Mouse (Mus musculus): ENCODE data around the gene Csnka2ip. TPM values are rescaled to one million over a fixed set of nuclear protein-coding genes. Genes with fewer than 3 reads are reported as not detected.

Gene Csnka2ip
- polyA plus RNA-seq (2012; ENCODE audit: insufficient read depth, insufficient read length, missing spikeins), result not detected in 2 replicates

DNA sequence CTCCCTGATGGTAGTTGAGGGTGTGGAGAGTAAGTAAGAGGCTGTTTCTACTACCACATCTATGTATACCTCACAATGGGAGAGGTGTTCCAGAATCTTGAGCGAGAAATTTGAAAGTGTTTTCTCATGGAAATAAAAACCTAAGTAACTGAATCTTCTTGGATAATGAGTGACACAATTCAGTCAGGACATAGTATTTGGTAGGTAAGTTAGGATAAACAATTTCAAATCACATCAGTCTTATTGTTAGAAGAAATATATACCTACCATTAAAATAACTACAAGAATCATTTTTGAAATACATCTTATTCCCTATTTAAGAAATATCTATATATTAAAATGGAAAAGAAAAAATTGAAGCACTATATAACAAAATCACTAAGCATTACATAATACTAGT lies at the start of gene Csnka2ip:
TSS of gene Csnka2ip (minus strand) at position 101 of the 400 bp plus-strand sequence.
- H3K4me1 ChIP-seq (ENCODE audit: control insufficient read depth, insufficient read depth, insufficient read length, low read length), result no peaks in the 10 kb centered on the region
- no peak within 1 kb of the TSS for H3K27ac ChIP-seq (replicated peaks; ENCODE audit: low read depth, low read length)
- no peak within 1 kb of the TSS for H3K4me3 ChIP-seq (ENCODE audit: insufficient read depth, low read depth, low read length)

DNA sequence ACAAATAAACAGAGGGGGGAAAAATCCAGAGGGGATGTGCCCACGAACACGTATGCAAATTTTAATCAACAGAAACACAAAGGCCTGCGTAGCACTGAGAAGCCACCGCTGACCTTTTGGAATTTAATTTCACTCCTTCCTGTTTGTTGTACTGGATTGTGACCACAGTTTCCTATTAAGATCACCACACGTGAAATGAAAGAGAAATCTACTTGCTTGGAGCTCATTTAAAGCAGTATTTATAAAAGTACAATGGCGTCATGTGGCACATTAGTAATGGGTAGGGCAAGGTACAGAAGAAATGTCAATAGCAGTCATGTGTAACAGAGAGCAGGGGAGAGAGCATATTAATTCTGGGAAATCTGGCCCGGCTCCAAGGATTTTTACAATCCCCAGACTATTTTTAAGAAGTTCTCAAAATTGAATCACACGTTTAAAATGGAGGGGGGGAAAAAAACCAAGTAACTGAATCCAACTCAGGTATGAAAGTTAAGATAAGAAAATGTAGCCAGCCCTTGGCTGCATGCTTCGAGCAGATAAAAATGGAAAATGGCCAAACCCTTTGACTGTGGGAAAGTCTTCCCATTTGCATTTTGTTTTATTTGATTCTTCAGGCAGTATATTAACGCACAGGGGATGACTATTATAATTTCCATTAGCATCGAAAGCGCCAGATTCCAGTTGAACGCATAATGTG lies 47.5 kb upstream of the Csnka2ip start:
- no peak overlapping the region for H3K27ac ChIP-seq (replicated peaks; ENCODE audit: low read depth, low read length)
- no peaks in the 10 kb centered on the region for H3K4me1 ChIP-seq (ENCODE audit: control insufficient read depth, insufficient read depth, insufficient read length, low read length)
- no peak overlapping the region for H3K4me3 ChIP-seq (ENCODE audit: insufficient read depth, low read depth, low read length)

DNA sequence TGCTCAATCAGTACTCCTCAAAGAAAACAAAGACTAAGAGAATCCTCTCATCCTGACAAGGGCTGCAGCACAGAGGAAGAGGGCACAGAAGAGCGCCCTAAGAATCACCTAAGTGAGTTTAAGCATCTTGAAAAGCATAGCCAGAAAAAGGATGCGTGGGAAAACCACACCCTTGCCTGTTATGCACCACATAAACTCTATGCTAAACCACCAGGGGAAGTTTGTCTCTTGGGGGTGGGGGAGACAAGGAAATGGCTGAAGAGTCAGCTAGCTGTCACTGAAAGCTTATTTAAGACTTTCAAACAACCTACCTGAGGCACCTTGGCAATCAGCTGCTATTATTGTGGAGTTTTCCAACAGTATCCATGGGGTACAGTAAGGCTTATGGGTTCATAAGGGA lies 45.6 kb upstream of the Csnka2ip start:
- Histone ChIP-seq H3K4me1 (ENCODE audit: control insufficient read depth, insufficient read depth, insufficient read length, low read length) (no peaks in the 10 kb centered on the region), H3K4me3 (ENCODE audit: insufficient read depth, low read depth, low read length) (no peak overlapping the region), H3K27ac (replicated peaks; ENCODE audit: low read depth, low read length) (no peak overlapping the region)

DNA sequence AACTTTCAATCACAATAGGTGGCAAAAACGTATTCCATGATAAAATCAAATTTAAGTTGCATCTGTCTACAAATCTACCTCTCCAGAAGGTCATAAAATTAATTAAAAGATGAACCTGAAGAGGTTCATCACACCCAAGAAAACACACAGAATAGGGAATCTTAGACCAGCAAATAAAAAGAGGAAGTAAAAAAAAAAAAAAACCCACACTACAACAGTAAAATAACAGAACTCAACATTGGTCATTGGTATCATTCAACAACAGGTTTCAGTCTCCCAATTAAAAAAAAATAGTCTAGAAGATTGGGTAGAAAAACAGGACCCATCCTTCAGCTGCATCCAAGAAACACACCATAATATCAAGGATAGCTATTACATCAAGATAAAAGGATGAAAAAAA lies 32.9 kb upstream of the Csnka2ip start:
- Histone ChIP-seq H3K27ac (replicated peaks; ENCODE audit: low read depth, low read length) (no peak overlapping the region), H3K4me1 (ENCODE audit: control insufficient read depth, insufficient read depth, insufficient read length, low read length) (no peaks in the 10 kb centered on the region), H3K4me3 (ENCODE audit: insufficient read depth, low read depth, low read length) (no peak overlapping the region)

DNA sequence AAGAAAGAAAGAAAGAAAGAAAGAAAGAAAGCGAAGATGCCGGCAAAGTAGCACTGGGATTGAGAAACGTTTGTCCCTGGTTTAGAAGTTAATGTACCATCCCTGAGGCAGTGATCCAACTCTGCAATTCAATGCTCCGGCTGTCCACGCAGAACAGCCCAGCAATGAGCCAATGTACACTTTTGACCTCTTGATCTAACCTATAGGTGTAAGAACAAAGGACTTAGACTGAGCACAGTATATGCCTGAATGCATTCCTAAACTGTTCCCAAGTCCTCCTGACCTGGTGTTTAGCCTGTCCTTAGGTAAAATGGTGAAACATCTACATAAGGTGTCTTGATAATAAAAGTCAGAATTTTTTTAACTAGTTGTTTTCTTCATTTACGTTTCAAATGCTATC lies 17.9 kb upstream of the Csnka2ip start:
- Histone ChIP-seq H3K4me3 (ENCODE audit: insufficient read depth, low read depth, low read length) (no peak overlapping the region), H3K27ac (replicated peaks; ENCODE audit: low read depth, low read length) (no peak overlapping the region), H3K4me1 (ENCODE audit: control insufficient read depth, insufficient read depth, insufficient read length, low read length) (no peaks in the 10 kb centered on the region)

DNA sequence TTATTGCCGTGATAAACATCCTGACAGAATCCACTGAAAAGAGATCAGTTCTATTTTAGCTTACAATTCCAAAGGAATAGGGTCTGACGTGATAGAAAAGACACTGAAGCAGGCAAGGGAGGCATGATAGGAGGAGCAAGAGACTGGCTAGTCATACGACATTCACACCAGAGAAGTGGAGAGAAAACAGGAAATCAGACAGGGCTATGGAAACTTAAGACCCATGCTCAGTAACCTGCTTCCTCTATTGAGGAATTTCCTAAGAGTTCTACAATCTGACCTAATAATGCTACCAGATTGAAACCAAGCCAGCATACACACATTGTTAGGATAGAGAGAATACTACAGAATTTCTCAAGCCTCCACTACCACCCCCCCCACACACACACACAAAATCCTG lies 12.4 kb upstream of the Csnka2ip start:
- no peaks in the 10 kb centered on the region for H3K4me1 ChIP-seq (ENCODE audit: control insufficient read depth, insufficient read depth, insufficient read length, low read length)
- no peak overlapping the region for H3K4me3 ChIP-seq (ENCODE audit: insufficient read depth, low read depth, low read length)
- no peak overlapping the region for H3K27ac ChIP-seq (replicated peaks; ENCODE audit: low read depth, low read length)

DNA sequence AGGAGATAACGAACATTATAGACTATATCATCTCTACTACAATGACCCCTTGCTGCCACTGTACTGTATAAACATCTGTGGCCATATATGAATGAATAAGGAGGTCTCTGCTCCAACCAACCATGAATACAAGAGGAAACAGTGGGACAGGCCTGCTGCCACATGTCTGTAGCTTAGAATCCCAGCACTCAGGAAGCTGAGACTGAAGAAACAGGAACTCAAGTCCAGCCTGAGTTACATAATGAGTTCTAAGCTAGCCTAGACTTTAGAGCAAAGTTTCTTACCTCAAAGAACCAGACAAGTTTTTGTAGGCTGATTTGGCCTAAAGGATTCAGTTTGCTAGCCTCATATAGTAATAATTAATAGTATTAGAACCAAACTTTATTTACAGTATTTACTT lies 5.6 kb upstream of the Csnka2ip start:
- H3K27ac ChIP-seq (replicated peaks; ENCODE audit: low read depth, low read length), result no peak overlapping the region
- no peaks in the 10 kb centered on the region for H3K4me1 ChIP-seq (ENCODE audit: control insufficient read depth, insufficient read depth, insufficient read length, low read length)
- H3K4me3 ChIP-seq (ENCODE audit: insufficient read depth, low read depth, low read length), result no peak overlapping the region

DNA sequence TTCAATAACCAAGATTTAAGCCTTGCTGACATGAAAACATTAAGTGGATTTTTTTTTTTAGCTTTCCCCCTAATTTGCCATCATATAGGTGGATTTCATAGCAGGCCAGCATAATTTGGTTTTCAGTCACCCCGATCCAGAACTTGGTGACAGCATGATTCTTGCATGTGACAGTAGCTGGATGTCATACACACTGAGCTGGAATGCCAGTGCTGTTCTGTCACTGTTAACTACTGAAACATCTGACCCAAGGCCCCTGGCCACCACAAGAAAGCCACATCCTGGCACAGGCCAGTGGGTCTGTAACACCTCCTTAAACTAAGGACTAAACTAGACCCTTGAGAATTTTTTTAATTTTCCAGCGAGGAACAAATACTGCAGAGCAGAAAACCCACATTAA lies 15.4 kb downstream of the Csnka2ip start:
- no peaks in the 10 kb centered on the region for H3K4me1 ChIP-seq (ENCODE audit: control insufficient read depth, insufficient read depth, insufficient read length, low read length)

DNA sequence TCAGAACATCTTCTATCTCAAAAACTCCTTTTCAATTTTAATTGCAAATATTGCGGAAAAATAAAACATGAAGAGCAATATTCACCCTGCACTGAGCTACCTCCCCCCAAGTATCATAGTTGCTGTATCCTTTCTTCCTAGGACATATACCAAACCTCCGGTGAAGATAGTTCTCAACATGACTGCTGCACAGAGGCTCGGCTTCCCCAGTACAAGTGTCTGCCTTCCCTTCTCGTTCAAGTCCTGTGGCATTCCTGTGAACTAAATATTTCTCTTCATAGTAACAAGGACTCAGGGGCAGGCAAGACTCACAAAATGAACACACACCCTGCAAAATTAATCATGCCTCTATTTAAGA lies 16.0 kb downstream of the Csnka2ip start:
- Histone ChIP-seq H3K4me3 (ENCODE audit: insufficient read depth, low read depth, low read length) (no peak overlapping the region), H3K4me1 (ENCODE audit: control insufficient read depth, insufficient read depth, insufficient read length, low read length) (no peaks in the 10 kb centered on the region), H3K27ac (replicated peaks; ENCODE audit: low read depth, low read length) (no peak overlapping the region)

More for the DNA sequence above, 15.4 kb downstream of the Csnka2ip start:
- H3K4me3 ChIP-seq (ENCODE audit: insufficient read depth, low read depth, low read length), result no peak overlapping the region
- H3K27ac ChIP-seq (replicated peaks; ENCODE audit: low read depth, low read length), result no peak overlapping the region

DNA sequence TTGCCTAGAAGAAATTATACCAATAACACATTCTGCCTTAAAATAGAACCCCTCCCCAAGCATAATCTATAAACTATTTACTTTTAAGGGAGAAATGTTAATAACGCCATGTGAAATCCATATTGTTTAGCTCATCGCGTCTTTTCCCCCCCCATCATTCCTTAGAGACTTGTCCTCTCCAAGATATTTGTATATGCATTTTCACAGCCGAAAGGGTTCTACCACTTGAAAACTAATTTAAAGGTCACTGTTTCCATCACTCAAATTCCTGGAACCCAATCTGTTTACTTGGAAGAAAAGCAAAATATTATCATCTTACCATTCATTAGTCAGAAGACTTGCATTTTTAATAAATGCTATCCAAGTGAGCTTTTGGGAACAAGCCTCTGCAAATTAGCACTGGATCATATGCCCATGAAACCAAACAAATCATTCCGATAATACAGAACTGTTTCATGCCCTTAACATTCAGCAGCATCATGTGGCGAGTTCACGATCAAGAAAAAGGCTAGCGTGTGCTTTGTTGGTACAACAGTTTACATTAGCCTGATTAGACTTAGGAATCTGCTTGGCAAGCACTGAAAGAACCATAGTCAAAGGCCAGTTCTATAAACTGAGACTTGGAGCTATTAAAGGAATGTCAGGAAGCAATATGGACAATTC lies 16.5 kb downstream of the Csnka2ip start:
- H3K27ac ChIP-seq (replicated peaks; ENCODE audit: low read depth, low read length), result no peak overlapping the region
- H3K4me1 ChIP-seq (ENCODE audit: control insufficient read depth, insufficient read depth, insufficient read length, low read length), result no peaks in the 10 kb centered on the region
- H3K4me3 ChIP-seq (ENCODE audit: insufficient read depth, low read depth, low read length), result no peak overlapping the region

DNA sequence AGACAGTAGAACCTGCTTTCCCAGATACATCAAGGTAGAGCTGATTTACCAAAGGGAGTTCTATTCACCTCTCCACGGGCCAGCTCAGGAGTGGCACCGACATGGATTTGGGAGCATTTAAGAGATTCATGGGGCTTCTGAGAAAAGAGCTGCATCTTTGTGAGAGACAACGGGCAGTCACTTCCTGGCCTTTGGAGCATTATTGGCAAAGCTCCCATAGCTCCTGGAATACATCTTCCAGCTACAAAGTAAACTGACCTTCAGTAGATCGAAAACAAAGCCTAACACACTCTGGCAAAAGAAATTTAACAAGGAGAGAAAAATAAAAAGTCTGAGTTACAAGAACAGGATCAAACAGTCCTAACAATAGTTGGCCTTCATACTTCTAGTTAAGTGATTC lies 17.6 kb downstream of the Csnka2ip start:
- no peak overlapping the region for H3K27ac ChIP-seq (replicated peaks; ENCODE audit: low read depth, low read length)
- H3K4me1 ChIP-seq (ENCODE audit: control insufficient read depth, insufficient read depth, insufficient read length, low read length), result no peaks in the 10 kb centered on the region
- H3K4me3 ChIP-seq (ENCODE audit: insufficient read depth, low read depth, low read length), result no peak overlapping the region

DNA sequence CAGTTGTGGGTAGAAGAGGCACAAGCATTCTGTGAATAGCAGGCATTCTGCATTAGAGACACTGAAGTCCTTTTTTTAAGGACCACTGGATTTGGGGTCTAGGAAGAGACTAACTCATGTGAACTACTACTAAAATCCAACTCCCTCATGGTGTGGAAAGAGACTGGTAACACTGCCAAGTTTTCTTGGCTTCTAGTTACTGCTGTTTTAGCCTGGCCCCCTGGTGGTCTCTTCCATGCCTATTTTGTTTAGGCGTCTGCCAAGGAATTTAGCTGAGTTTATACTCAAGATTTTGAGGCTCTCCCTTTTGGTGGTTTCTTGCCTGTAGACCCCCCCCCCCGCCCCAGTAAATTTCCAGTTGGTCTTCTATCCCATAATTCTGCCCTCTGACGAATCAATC lies 18.8 kb downstream of the Csnka2ip start:
- H3K27ac ChIP-seq (replicated peaks; ENCODE audit: low read depth, low read length), result no peak overlapping the region
- H3K4me1 ChIP-seq (ENCODE audit: control insufficient read depth, insufficient read depth, insufficient read length, low read length), result no peaks in the 10 kb centered on the region
- H3K4me3 ChIP-seq (ENCODE audit: insufficient read depth, low read depth, low read length), result no peak overlapping the region

DNA sequence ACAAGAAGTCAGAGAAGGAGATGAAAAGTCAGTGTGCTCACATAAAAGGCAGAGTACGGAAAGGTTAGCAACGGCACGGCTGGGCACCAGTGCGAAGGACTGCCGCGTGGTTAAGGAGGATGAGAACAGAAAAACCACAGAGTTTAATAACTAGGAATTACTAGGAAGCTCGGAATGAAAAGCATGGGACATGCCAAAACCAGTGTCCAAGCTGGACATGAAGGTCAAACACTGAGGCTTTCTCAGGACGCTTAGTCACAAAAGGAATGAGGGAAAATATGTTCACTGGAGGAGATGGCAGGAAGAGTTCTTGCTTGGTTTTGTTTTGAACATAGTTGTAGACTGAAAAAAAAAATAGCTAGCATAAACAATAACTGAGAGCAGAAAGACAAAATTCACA lies 32.7 kb downstream of the Csnka2ip start:
- Histone ChIP-seq H3K27ac (replicated peaks; ENCODE audit: low read depth, low read length) (no peak overlapping the region), H3K4me1 (ENCODE audit: control insufficient read depth, insufficient read depth, insufficient read length, low read length) (no peaks in the 10 kb centered on the region), H3K4me3 (ENCODE audit: insufficient read depth, low read depth, low read length) (no peak overlapping the region)

DNA sequence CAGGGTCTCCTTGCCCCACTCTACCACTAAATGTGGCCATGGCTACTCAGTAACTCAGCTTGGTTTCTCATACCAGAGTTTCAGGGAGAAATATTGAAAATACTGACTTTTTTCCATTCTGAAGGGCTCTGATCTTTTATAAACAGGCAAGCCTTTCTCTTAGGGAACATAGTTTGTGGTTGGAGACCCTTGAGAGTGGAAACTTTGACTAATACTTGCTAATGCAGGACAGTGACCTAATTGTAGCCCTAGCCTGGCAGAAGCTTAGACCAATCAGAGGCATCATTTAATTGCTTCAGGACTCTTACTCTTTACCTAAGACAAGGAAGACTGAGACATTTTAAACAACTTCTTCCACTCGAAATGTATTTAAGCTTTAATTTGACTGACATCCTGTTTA lies 39.1 kb downstream of the Csnka2ip start:
- Histone ChIP-seq H3K4me3 (ENCODE audit: insufficient read depth, low read depth, low read length) (no peak overlapping the region), H3K27ac (replicated peaks; ENCODE audit: low read depth, low read length) (no peak overlapping the region), H3K4me1 (ENCODE audit: control insufficient read depth, insufficient read depth, insufficient read length, low read length) (no peaks in the 10 kb centered on the region)

DNA sequence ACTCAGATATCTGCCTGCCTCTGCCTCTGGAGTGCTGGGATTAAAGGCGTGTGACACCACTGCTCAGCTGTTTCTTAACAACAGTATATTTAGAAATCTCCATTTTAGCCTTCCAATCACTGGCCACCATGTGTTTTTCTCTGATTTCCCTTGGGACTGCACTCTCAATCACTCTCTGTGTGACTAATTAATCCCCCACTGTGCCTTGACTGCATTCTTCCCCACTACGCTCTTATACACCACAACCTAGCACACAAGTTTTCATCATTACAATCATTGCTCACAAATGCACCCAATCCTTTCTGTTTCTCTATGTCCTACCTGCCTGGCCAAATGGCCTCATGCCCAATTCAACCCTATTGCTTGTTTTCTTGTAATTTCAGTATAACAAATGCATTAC lies 43.7 kb downstream of the Csnka2ip start:
- Histone ChIP-seq H3K27ac (replicated peaks; ENCODE audit: low read depth, low read length) (no peak overlapping the region), H3K4me1 (ENCODE audit: control insufficient read depth, insufficient read depth, insufficient read length, low read length) (no peaks in the 10 kb centered on the region), H3K4me3 (ENCODE audit: insufficient read depth, low read depth, low read length) (no peak overlapping the region)

DNA sequence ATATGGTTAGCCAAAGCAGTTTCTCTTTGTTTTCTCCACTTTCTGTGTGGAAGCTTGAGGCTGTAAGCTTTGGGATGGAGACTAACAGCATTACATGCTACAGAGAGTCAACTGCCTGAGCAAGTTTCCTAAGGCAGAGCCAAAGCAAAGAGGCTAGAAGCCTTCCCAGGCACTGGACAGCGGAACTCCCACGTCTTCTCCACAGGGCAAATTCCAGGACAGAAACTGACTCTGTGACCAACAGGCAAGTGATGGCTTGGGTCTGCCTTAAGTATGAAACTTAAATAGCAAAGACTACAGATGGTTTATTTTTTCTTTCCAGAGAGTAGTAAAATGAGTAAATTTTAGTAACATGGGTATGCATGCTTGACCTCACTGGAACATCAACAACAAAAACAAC lies 75.3 kb downstream of the Csnka2ip start:
- Histone ChIP-seq H3K4me1 (ENCODE audit: control insufficient read depth, insufficient read depth, insufficient read length, low read length) (no peaks in the 10 kb centered on the region), H3K4me3 (ENCODE audit: insufficient read depth, low read depth, low read length) (no peak overlapping the region), H3K27ac (replicated peaks; ENCODE audit: low read depth, low read length) (no peak overlapping the region)

All from brown adipose tissue, adult 24 weeks (tissue).